Mouse (Mus musculus): Measurements from ENCODE around the gene Rnaseh2a.

DNA sequence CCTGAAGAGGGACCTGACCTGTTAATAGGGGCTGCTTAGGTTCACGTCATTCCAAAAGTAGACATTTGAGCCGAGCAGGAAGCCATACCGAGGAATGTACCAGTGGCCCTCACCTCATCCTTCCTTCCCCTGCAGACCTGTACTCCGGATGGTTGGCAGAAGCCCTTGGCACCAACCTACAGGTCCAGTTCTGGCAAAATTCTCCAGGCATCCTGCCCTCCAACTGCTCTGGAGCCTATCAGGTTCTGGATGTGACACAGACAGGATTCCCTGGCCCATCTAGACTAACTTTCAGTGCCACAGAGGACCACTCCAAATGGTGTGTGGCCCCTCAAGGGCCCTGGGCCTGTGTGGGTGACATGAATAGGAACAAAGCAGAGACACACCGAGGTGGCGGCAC is 59.0 kb downstream of the Rnaseh2a start:
- TF ChIP-seq CTCF (IDR thresholded peaks at IDR 0.05; ENCODE audit: low read depth, low read length) (no peak), POLR2A (IDR thresholded peaks at IDR 0.05; ENCODE audit: borderline replicate concordance, low read depth, low read length) (no peak)

All from bone marrow macrophage, adult 2 months (primary cell).